ENCODE assay signal across 8 mouse cellular contexts in the genomic region with DNA sequence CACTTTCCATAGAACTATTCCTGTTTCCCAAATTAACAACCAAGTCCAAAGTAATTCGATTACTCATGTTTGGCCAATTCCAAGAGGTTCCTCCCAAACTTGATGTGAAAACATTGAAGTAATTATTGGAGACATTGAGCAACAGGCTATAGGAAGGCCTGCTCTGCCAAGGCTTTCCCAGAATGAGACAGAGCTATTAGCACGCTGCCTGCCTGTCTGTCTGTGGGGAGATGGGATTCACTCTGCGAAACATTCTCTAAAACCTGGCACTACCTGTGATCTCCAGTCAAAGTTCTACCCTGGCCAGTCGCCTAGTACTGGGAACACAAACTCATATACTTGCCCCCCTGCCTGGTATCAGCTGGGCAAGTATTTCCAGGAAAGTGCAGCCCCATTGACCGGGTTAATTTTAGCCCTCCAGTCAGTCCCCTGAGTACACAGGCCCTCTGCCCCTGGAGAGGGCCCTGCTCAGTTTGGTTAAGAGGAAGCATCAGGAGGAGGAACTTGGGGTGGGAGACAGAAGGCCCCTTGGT. TPM values are rescaled to one million over a fixed set of nuclear protein-coding genes. Genes with fewer than 3 reads are reported as not detected.
DNase-seq lines count a peak whose midpoint lies in the region; TF ChIP-seq lines count a peak whose summit lies in the region.

No protein-coding gene starts in this region.

- H3K27me3 ChIP-seq in kidney, adult 2 months (replicated peaks; ENCODE audit: control insufficient read depth, insufficient read depth, low read length), result no peaks in the 10 kb centered on the region
- H3K27me3 ChIP-seq in midbrain, embryonic 10.5 days (ENCODE audit: low read depth, poor library complexity, severe bottlenecking), result peaks cover 4% of the 10 kb centered on the region; the same call in 1 of the 2 replicates

- 1% methylated on average over 5 of the region's 5 CpGs for WGBS in kidney, adult 2 months
- 49% methylated on average over 5 of the region's 5 CpGs for WGBS in midbrain, embryonic 10.5 days

- H3K4me1 ChIP-seq in kidney, adult 2 months (ENCODE audit: control insufficient read depth, insufficient read depth, low read length), result peaks cover 23% of the 10 kb centered on the region
- peaks cover 39% of the 10 kb centered on the region for H3K4me1 ChIP-seq in midbrain, embryonic 10.5 days

- H3K27ac ChIP-seq in kidney, adult 2 months (ENCODE audit: insufficient read depth, low read depth, low read length), result peak overlapping the region; percentile 93
- peak overlapping the region; percentile 94 for H3K27ac ChIP-seq in midbrain, embryonic 10.5 days (replicated peaks)

- no peaks in the 10 kb centered on the region for H3K36me3 ChIP-seq in kidney, adult 2 months (ENCODE audit: control insufficient read depth, insufficient read depth, low read length)
- 0 out of 2 replicates have a peak, but pooled peaks cover 3% of the 10 kb centered on the region for H3K36me3 ChIP-seq in midbrain, embryonic 10.5 days

- peak; percentile 38 to 88 for DNase-seq in adrenal gland, adult (ENCODE audit: inconsistent age in 2 of 2, low spot score in 1 of 2)
- DNase-seq in adrenal gland, adult 8-10 months, result no peak
- DNase-seq in adipocyte (ENCODE audit: low spot score), result peak; percentile 65
- peak; percentile 67 for DNase-seq in gastrocnemius, postnatal 25 days
- DNase-seq in kidney, adult 2 months, result peak; percentile 94
- DNase-seq in midbrain, embryonic 10.5 days (ENCODE audit: low spot score), result no peak
- no peak for DNase-seq in layer of hippocampus, adult 9-10 months (ENCODE audit: low spot score)
- no peak for DNase-seq in yolk sac, embryonic 10.5 days (ENCODE audit: low spot score)

- TF ChIP-seq POLR2A in kidney, adult 2 months (IDR thresholded peaks at IDR 0.05; ENCODE audit: low read depth, low read length), result peak; percentile 12

- H3K4me3 ChIP-seq in kidney, adult 2 months (ENCODE audit: insufficient read depth, low read depth, low read length), result peak overlapping the region; percentile 81
- H3K4me3 ChIP-seq in midbrain, embryonic 10.5 days, result peak overlapping the region; percentile 77

- no peaks in the 10 kb centered on the region for H3K9me3 ChIP-seq in midbrain, embryonic 10.5 days (replicated peaks)

- no peak for TF ChIP-seq CTCF in kidney, adult 2 months (conservative IDR thresholded peaks at IDR 0.05; ENCODE audit: insufficient read depth, insufficient read length, low read depth, low read length)

RNA-seq across cellular contexts. Expression of gene B4galt1, which starts 1.5 kb away (rescaled TPM):
- total RNA-seq in adrenal gland, adult 8-10 months (2022), result 10 to 100 TPM; 58.8 to 94.7 (median 64.4) TPM
- 10 to 100 TPM; 28.2 to 30.5 TPM for total RNA-seq in gastrocnemius, postnatal 25 days (2021)
- polyA plus RNA-seq in kidney, adult 2 months (2012; rRNA removed), result 20.1 and 22.2 TPM in 2 replicates
- polyA plus RNA-seq in midbrain, embryonic 10.5 days (2016; fragmentation: Nextera tagmentation; extraction: Ambion mirVana), result 18.3 and 18.4 TPM in 2 replicates

Comparison
In these comparisons a context has a peak if more than half of its experiments do, and no peak if none do; other contexts are left out.
1. DNase-seq: peak in adrenal gland, adult (2 of 2), adipocyte (single experiment), gastrocnemius, postnatal 25 days (single experiment) and kidney, adult 2 months (single experiment); none in adrenal gland, adult 8-10 months (single experiment), midbrain, embryonic 10.5 days (single experiment), layer of hippocampus, adult 9-10 months (single experiment) and yolk sac, embryonic 10.5 days (single experiment).